Mouse (Mus musculus): ENCODE data around the gene Nap1l5. TPM values are rescaled to one million over a fixed set of nuclear protein-coding genes. Genes with fewer than 3 reads are reported as not detected.

Nap1l5 gene
- not detected in 2 replicates for total RNA-seq (2012; rRNA removed)
- not detected in 2 replicates for total RNA-seq (2014; rRNA removed)
- polyA plus RNA-seq (2012; ENCODE audit: insufficient read length, low read depth): not detected in 2 replicates

DNA sequence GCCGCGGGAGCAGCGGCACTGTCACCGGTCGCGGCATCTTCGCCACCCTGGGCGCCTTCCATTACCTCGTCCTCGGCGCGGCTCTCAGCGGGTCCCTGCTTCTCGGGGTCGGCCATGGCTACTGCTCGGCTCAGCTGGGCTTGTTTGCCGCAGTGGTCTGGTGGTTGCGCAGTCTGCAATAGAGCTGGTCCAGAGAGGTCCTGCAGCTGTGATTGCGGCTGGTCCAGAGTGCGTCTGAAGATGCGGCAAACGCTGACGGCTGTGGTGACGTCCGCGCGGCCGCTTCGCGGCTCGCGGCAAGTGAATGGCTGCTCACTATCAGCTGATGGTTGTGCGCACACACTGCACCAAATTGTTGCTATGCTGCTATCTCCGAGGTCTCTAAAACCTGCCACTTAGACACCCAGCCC is at the start of gene Nap1l5:
Gene Nap1l5, minus strand, starts transcription at position 225 of the 410 bp plus-strand sequence.
- no peak within 1 kb of the TSS for H3K4me3 ChIP-seq (replicated peaks in 1 of 3; ENCODE audit: low read depth in 2 of 3, low read length in 2 of 3, poor library complexity in 1 of 3)
- DNase-seq (ENCODE audit: extremely low read depth): no peak
- peaks cover 0 to 11% of the 10 kb centered on the region in 2 experiments; a peak in 2 of 4 replicates for H3K4me1 ChIP-seq (ENCODE audit: control insufficient read depth in 1 of 2, insufficient read depth in 2 of 2)
- no peaks in the 10 kb centered on the region for H3K79me2 ChIP-seq (replicated peaks; ENCODE audit: control insufficient read depth, extremely low read depth, insufficient read depth, poor library complexity, severe bottlenecking)
- peaks cover 4% of the 10 kb centered on the region for H3K9me3 ChIP-seq (replicated peaks; ENCODE audit: low read length)
- dilution Hi-C loops (cut with MboI; ENCODE audit: extremely low pct_ligation_motif_present, extremely low pct_unique_long_range_greater_than_20kb, low sequenced_read_pairs): no loop called here
- H3K9ac ChIP-seq (ENCODE audit: insufficient read depth, low read depth): no peak within 1 kb of the TSS
- in situ Hi-C loops (cut with MboI; ENCODE audit: low pct_ligation_motif_present, low pct_unique_long_range_greater_than_20kb, low sequenced_read_pairs): no loop called here
- H3K4me2 ChIP-seq (ENCODE audit: insufficient read depth, low read depth, poor library complexity, severe bottlenecking): no peak within 1 kb of the TSS
- H3K27ac ChIP-seq (ENCODE audit: insufficient read depth, low read depth): no peak within 1 kb of the TSS
- no peaks in the 10 kb centered on the region for H3K27me3 ChIP-seq (replicated peaks)
- H3K36me3 ChIP-seq (replicated peaks in 1 of 2; ENCODE audit: control insufficient read depth in 1 of 2, insufficient read depth in 1 of 2, low read length in 1 of 2): peaks cover 11 to 30% of the 10 kb centered on the region in 2 experiments
- TF ChIP-seq CHD1 (IDR thresholded peaks at IDR 0.05; ENCODE audit: low read depth, low read length): no peak
- TF ChIP-seq ELF1 (IDR thresholded peaks at IDR 0.05; ENCODE audit: low read depth, low read length): no peak
- no peak for TF ChIP-seq BHLHE40 (IDR thresholded peaks at IDR 0.05; ENCODE audit: low read depth, low read length)
- no peak for TF ChIP-seq JUND (conservative IDR thresholded peaks at IDR 0.05; ENCODE audit: low read depth, low read length)
- TF ChIP-seq MYC (IDR thresholded peaks at IDR 0.05; ENCODE audit: low read depth, low read length): no peak
- no peak for TF ChIP-seq CTCF (conservative IDR thresholded peaks at IDR 0.05 in 1 of 2, IDR thresholded peaks at IDR 0.05 in 1 of 2; ENCODE audit: low read depth in 2 of 2, low read length in 2 of 2)
- no peak for TF ChIP-seq USF2 (conservative IDR thresholded peaks at IDR 0.05; ENCODE audit: low read depth, low read length)
- TF ChIP-seq ZC3H11A (IDR thresholded peaks at IDR 0.05; ENCODE audit: low read depth, low read length): no peak
- TF ChIP-seq ZNF384 (IDR thresholded peaks at IDR 0.05; ENCODE audit: low read depth, low read length): no peak
- TF ChIP-seq RCOR1 (conservative IDR thresholded peaks at IDR 0.05; ENCODE audit: low read depth, low read length): no peak
- TF ChIP-seq JUN (IDR thresholded peaks at IDR 0.05; ENCODE audit: insufficient read depth, low read depth, low read length): no peak
- TF ChIP-seq ZKSCAN1 (IDR thresholded peaks at IDR 0.05; ENCODE audit: borderline replicate concordance, low read depth, low read length): no peak

DNA sequence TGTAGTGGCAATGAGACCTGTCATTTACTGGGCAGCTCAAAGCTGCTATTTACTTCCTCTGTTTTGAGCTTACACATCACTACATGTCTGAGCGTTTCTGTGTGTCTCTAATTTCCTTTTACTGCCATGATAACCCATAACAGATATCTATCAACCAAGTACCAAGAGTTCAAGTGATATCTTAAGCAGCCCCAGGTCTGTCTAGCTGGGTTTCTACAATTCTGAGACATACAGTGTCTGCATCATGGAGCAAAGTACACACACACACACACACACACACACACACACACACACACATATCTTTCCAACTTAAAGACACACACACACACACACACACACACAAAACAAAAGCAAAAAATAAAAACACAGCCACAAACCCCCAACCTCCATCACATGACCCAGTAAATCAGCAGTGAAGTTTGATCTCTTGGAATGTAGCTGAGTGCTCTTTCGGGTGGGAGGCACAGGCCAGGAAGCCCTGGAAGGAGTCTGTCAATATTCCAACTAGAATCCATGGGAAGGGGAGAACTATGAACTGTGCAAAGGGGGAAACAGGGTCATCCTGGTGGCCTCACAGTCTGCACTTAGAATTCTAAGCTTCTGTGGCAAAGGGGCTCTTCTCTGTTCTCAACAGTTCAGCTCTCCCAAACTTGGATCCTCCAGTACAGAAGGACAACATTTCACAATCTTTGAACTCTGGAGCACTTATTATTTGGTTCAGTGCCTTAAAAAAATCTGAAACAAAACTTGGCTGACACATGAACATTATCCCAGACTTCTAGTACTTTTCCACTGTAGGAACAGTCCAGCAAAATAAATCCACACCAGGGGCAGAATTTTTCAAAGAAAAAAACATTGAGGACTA is 44.5 kb upstream of the Nap1l5 start:
- H3K9ac ChIP-seq (ENCODE audit: insufficient read depth, low read depth): no peak overlapping the region
- H3K4me2 ChIP-seq (ENCODE audit: insufficient read depth, low read depth, poor library complexity, severe bottlenecking): no peak overlapping the region
- dilution Hi-C loops (cut with MboI; ENCODE audit: extremely low pct_ligation_motif_present, extremely low pct_unique_long_range_greater_than_20kb, low sequenced_read_pairs): no loop called here
- H3K27ac ChIP-seq (ENCODE audit: insufficient read depth, low read depth): no peak overlapping the region
- H3K79me2 ChIP-seq (replicated peaks; ENCODE audit: control insufficient read depth, extremely low read depth, insufficient read depth, poor library complexity, severe bottlenecking): no peaks in the 10 kb centered on the region
- H3K4me1 ChIP-seq (ENCODE audit: control insufficient read depth in 1 of 2, insufficient read depth in 2 of 2): no peaks in the 10 kb centered on the region
- H3K4me3 ChIP-seq (replicated peaks in 1 of 3; ENCODE audit: low read depth in 2 of 3, low read length in 2 of 3, poor library complexity in 1 of 3): no peak overlapping the region
- no peak for TF ChIP-seq SMC3 (IDR thresholded peaks at IDR 0.05; ENCODE audit: low read depth, low read length)
- TF ChIP-seq ELF1 (IDR thresholded peaks at IDR 0.05; ENCODE audit: low read depth, low read length): no peak
- no peak for TF ChIP-seq EP300 (IDR thresholded peaks at IDR 0.05; ENCODE audit: low read length)
- no peak for TF ChIP-seq SIN3A (IDR thresholded peaks at IDR 0.05; ENCODE audit: low read length)
- TF ChIP-seq MAZ (IDR thresholded peaks at IDR 0.05; ENCODE audit: low read depth, low read length): no peak
- no peaks in the 10 kb centered on the region for H3K9me3 ChIP-seq (replicated peaks; ENCODE audit: low read length)
- in situ Hi-C loops (cut with MboI; ENCODE audit: low pct_ligation_motif_present, low pct_unique_long_range_greater_than_20kb, low sequenced_read_pairs): no loop called here
- no peak for DNase-seq (ENCODE audit: extremely low read depth)
- no peaks in the 10 kb centered on the region for H3K36me3 ChIP-seq (replicated peaks in 1 of 2; ENCODE audit: control insufficient read depth in 1 of 2, insufficient read depth in 1 of 2, low read length in 1 of 2)
- H3K27me3 ChIP-seq (replicated peaks): no peaks in the 10 kb centered on the region

All from CH12.LX (cell line).